Mouse (Mus musculus): Measurements from ENCODE around the gene A930002H24Rik. TPM values are rescaled to one million over a fixed set of nuclear protein-coding genes. Genes with fewer than 3 reads are reported as not detected.

Gene A930002H24Rik
- total RNA-seq, 1 experiment from 2014 or later = 0.78 TPM

DNA sequence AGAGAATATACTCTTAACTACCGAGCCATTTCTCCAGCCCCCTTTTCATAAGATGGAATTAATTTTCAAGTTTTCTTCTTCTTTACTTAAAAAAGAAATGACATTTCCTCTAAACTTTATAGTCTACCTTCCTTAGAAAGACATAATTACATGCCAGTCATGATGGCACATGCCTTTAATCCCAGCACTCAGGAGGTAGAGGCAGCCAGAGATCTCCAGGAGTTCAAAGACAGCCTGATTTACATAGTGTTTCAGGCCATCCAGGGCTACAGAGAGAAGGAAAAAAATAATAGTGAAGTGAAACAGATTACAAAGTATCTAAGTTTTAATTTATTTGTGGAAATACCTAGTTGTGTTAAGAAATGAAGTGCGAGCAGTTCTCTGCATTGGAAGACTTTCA, 27.4 kb downstream of the A930002H24Rik start:
- DNase-seq = no peak

DNA sequence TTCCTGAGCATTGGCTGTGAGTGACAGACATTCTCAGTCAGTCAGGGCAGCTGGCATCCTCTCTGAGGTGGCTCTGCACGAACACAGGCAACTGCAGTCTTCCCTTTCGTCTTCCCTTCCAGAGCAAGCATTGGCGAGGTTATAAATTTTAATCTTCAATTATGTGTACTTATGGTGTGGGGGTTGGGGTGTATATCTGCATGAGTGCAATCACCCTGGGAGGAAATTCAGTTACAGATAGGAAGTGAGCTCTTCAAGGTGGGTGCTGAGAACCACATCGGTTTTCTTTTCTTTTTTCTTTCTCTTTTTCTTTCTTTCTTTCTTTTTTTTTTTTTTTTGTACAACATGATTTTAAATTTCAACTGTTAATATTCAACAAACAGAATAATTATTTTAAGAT, 32.0 kb downstream of the A930002H24Rik start:
- no peak for DNase-seq

DNA sequence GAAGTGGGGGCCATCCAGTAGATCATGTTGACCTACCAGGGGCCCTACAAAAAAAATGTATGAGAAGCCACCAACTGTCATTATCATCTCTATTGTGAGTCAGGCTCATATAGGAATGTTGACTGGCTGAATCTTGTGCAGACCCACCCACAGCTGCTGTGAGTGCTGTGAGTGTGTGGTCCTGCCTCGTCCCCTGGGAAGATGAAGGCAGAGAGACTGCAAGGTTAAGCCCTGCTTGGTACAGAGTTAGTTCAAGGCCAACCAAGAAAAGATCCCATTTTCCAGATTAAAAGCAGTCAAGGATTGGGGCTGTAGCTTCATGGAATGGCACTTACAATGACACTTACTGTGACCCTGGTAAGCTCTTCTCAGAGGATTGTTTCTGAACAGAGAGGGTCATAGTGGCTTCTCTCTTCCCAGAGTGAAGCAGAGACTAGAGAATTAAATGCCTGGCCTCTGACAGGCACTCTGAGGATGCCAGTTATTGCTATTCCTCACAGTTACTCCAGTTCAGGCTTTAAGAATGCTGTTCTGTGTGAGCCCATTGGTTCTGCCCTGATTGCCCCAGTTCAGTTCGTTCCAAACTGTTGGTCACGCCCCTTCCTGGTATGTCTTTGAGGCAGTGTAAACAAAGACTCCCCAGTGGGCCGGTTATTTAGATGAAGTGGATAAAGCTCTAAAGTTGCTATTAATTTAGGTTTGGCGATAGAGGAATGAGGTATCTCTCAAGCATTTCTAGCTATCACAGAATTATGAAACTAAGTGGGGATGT, 34.8 kb downstream of the A930002H24Rik start:
- DNase-seq = no peak

DNA sequence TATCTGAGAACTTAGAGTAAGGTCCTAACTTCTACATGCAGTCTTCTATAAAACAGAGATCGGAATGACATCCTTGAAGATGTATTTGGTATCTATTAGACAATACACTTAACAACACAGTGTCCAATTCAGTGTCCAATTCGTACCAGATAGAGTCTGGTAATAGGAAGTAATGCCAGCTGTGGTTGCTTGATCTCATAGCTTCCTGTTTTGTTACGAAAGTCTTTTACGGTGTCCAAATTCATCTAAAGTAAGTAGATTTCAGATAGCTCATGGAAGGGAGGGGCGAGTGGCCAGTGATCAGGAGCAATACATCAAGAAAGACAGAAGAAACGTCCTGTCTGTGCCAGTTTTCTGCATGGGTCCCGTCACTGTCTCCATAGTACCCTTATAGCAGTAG, 36.8 kb downstream of the A930002H24Rik start:
- no peak for DNase-seq

DNA sequence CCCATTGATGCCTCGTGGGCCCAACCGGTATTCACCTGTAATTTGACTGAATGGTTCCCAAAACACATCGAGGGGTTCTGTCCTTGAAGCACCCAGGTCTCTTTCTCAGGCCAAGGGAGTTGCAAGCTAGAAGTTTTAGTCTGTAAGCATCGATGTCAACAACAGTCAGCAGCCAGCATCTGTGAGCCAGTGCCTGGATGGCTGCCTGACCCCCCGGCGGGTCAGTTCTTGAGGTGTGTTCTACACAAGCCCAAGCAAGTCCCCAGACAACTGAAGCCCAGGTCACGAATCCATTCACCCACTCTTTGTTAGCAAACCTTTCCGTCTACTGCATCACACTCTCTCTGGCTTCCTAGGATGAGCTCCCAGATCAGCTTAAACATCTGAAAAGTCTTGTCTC, 37.4 kb downstream of the A930002H24Rik start:
- no peak for DNase-seq

DNA sequence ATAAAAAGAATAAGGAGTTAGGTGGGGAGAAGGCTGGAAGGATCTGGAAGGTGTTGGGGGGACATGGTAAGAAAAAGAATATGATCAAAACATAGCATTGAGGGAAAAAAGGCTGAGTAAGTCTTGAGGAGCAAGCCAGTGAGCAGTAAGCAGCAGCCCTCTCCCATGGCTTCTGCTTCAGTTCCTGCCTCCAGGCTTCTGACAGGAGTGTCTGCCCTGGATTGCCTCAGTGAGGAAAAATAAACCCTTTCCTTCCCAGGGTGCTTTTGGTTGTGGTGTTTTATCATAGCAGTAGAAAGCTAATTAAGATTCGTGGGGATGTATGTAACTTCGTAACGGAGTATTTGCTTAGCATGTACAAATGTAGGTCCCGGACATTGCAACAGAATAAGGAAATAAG, 39.5 kb downstream of the A930002H24Rik start:
- DNase-seq = no peak

DNA sequence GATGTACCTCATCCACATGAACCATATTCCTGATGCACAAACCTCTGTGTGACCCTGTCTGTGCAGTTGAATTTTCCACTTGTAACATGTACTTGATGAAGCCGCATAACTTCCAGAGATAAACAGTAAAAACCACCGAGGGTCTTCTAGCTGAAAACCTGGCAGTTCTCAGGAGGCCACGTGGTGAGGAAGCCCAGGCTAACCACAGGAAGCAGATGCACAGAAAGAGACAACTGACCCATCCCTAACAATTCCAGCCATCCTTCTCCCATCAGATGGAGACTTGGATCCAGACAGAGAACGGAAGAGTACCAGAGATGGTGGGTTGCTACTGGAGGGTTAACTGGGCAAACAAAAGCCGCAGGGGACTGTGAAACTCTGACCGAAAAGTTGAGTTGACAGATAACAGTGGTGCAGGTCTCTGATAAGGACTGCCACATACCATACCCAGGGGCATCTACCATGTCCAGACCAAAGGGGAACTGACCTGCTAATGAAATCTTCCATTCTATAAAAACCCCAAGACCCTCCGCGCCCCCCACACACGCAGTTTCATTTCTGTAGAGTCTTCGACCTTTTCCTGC, 45.1 kb downstream of the A930002H24Rik start:
- DNase-seq = no peak

DNA sequence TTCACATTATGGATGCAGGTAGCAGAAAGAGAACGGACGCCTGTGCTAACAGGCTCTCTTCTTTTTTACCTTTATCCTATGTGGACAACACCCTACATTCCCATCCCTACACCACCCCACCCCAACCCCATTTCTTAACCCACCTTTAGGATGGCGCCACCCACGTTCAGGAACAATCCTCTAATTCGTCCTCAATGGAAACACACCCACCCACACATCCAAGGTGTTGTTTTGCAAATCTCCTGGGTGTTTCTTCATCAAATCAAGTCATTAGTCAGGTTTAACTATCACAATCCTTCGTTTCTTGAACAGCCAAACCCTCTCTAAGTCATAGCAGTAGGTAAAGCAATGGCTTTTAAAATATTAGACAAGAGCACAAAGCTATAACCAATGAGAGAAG, 50.0 kb downstream of the A930002H24Rik start:
- no peak for DNase-seq

Other genes starting within 250 kb of the A930002H24Rik start
- gene Fer, start 729 bp downstream of the A930002H24Rik start, total RNA-seq (2021) = 18.1 and 20.0 TPM in 2 replicates

All from adrenal gland, postnatal 14 days (tissue).